Mouse (Mus musculus): ENCODE data around the gene Mindy2.

- TF ChIP-seq CTCF (IDR thresholded peaks at IDR 0.05; ENCODE audit: low read depth, low read length) (no peak), EP300 (IDR thresholded peaks at IDR 0.05; ENCODE audit: insufficient read depth, low read depth, low read length) (no peak), POLR2A (IDR thresholded peaks at IDR 0.05; ENCODE audit: insufficient read depth, low read length) (no peak)
Observed at GRCm38 (mm10) chr9:70652221-70652620, 4.8 kb downstream of the Mindy2 start.
